Mouse (Mus musculus): ENCODE results near the gene Lrrc25.

The Lrrc25 gene

GRCm38 (mm10) chr8:70647343-70648163, 31.6 kb downstream of the Lrrc25 start:
- no peak for DNase-seq (ENCODE audit: low spot score in 2 of 2)

GRCm38 (mm10) chr8:70648164-70648442, 32.1 kb downstream of the Lrrc25 start:
- DNase-seq (ENCODE audit: low spot score in 2 of 2) = no peak

GRCm38 (mm10) chr8:70648921-70649320, 33.0 kb downstream of the Lrrc25 start:
- DNase-seq (ENCODE audit: low spot score in 2 of 2) = no peak

GRCm38 (mm10) chr8:70649324-70649723, 33.4 kb downstream of the Lrrc25 start:
- DNase-seq (ENCODE audit: low spot score in 2 of 2) = peak in 1 of 2 experiments; percentile 58

- DNase-seq (ENCODE audit: low spot score in 2 of 2) = no peak
Measured at GRCm38 (mm10) chr8:70650351-70650750, 34.4 kb downstream of the Lrrc25 start.

GRCm38 (mm10) chr8:70653226-70653625, 37.3 kb downstream of the Lrrc25 start:
- DNase-seq (ENCODE audit: low spot score in 2 of 2) = peak; percentile 61 to 83

GRCm38 (mm10) chr8:70654121-70654520, 38.2 kb downstream of the Lrrc25 start:
- DNase-seq (ENCODE audit: low spot score in 2 of 2) = no peak

- no peak for DNase-seq (ENCODE audit: low spot score in 2 of 2)
Measured at GRCm38 (mm10) chr8:70655469-70655868, 39.5 kb downstream of the Lrrc25 start.

- no peak for DNase-seq (ENCODE audit: low spot score in 2 of 2)
Measured at GRCm38 (mm10) chr8:70656193-70656790, 40.3 kb downstream of the Lrrc25 start.

- DNase-seq (ENCODE audit: low spot score in 2 of 2) = no peak
Measured at GRCm38 (mm10) chr8:70657214-70657613, 41.3 kb downstream of the Lrrc25 start.

- DNase-seq (ENCODE audit: low spot score in 2 of 2) = no peak
Measured at GRCm38 (mm10) chr8:70657739-70658138, 41.8 kb downstream of the Lrrc25 start.

GRCm38 (mm10) chr8:70658897-70659603, 43.1 kb downstream of the Lrrc25 start:
- no peak for DNase-seq (ENCODE audit: low spot score in 2 of 2)

GRCm38 (mm10) chr8:70659604-70660272, 43.8 kb downstream of the Lrrc25 start:
- DNase-seq (ENCODE audit: low spot score in 2 of 2) = peak; percentile 88 to 94

GRCm38 (mm10) chr8:70660273-70660725, 44.3 kb downstream of the Lrrc25 start, which contains the start of gene Pgpep1:
Gene Pgpep1 (minus strand): TSS chr8:70660388.
- DNase-seq (ENCODE audit: low spot score in 2 of 2) = no peak

- no peak for DNase-seq (ENCODE audit: low spot score in 2 of 2)
Measured at GRCm38 (mm10) chr8:70663691-70664090, 47.7 kb downstream of the Lrrc25 start.

GRCm38 (mm10) chr8:70664631-70665030, 48.7 kb downstream of the Lrrc25 start:
- no peak for DNase-seq (ENCODE audit: low spot score in 2 of 2)

- no peak for DNase-seq (ENCODE audit: low spot score in 2 of 2)
Measured at GRCm38 (mm10) chr8:70665599-70665998, 49.6 kb downstream of the Lrrc25 start.

- DNase-seq (ENCODE audit: low spot score in 2 of 2) = no peak
Measured at GRCm38 (mm10) chr8:70667071-70667470, 51.1 kb downstream of the Lrrc25 start.

All from spleen, postnatal 4 days (tissue).